Mouse (Mus musculus) left cerebral cortex, postnatal 36 days (tissue): ENCODE measurements around the gene Olfr1197. TPM values are rescaled to one million over a fixed set of nuclear protein-coding genes. Genes with fewer than 3 reads are reported as not detected.

Source experiments
- DNase-seq, 2 experiments: peaks; one replicate each; pipeline ENCODE4 v3.0.0; 2021 to 2022; ENCODE audit warnings: low spot score in 2 of 2, mixed read lengths in 1 of 2
- intact Hi-C: fragments of 180-260 bp; cut with DNase I; formaldehyde crosslinking; loops from one replicate; pipeline ENCODE4 v1.15.1; 2025
- total RNA-seq, 2 experiments: library from RNA; stranded (reverse); gene quantifications; 2 replicates each; pipeline ENCODE4 v1.2.3; 2021

Olfr1197 gene
- total RNA-seq, result not detected

- intact Hi-C loops, result no loop called here
- no peak for DNase-seq
These were observed at the start of gene Olfr1197 for GRCm38 (mm10) chr2:88732266-88732665. Olfr1197 (minus strand) TSS chr2:88732366.

- DNase-seq, result no peak
- intact Hi-C loops, result no loop called here
These were observed 38.2 kb upstream of the Olfr1197 start, which contains the start of gene Olfr1200 for GRCm38 (mm10) chr2:88770388-88770787. Olfr1200 (minus strand) TSS chr2:88770488.

- no peak for DNase-seq
- intact Hi-C loops, result no loop called here
These were observed 28.2 kb upstream of the Olfr1197 start, which contains the start of gene Olfr1199 for GRCm38 (mm10) chr2:88760369-88760768. Olfr1199 (minus strand) TSS chr2:88760469.

GRCm38 (mm10) chr2:88751270-88751669 is 19.1 kb upstream of the Olfr1197 start, which contains the start of gene Olfr1198:
Olfr1198 (minus strand) TSS chr2:88751370.
- intact Hi-C loops, result no loop called here
- no peak for DNase-seq

GRCm38 (mm10) chr2:88743379-88743778 is 11.2 kb upstream of the Olfr1197 start:
- no peak for DNase-seq
- intact Hi-C loops, result no loop called here

GRCm38 (mm10) chr2:88704497-88704896 is 27.7 kb downstream of the Olfr1197 start, which contains the start of gene Olfr1196:
Olfr1196 (minus strand) TSS chr2:88704597.
- DNase-seq, result no peak
- intact Hi-C loops, result no loop called here

GRCm38 (mm10) chr2:88689087-88689486 is 43.1 kb downstream of the Olfr1197 start, which contains the start of gene Olfr1195:
Olfr1195 (minus strand) TSS chr2:88689187.
- intact Hi-C loops, result no loop called here

More at GRCm38 (mm10) chr2:88689087-88689486, 43.1 kb downstream of the Olfr1197 start, which contains the start of gene Olfr1195:
- no peak for DNase-seq

Other genes starting within 250 kb of the Olfr1197 start
- not detected for gene Olfr1184, start 248.8 kb downstream of the Olfr1197 start, total RNA-seq
- not detected for gene Olfr1185-ps1, start 239.0 kb downstream of the Olfr1197 start, total RNA-seq
- not detected for gene Olfr1186, start 213.8 kb downstream of the Olfr1197 start, total RNA-seq
- not detected for gene Olfr1188, start 175.4 kb downstream of the Olfr1197 start, total RNA-seq
- gene Olfr1189, start 145.9 kb downstream of the Olfr1197 start, total RNA-seq, result not detected
- gene Olfr1191-ps1, start 91.8 kb downstream of the Olfr1197 start, total RNA-seq, result under 1 TPM in 1 of 2 experiments, not detected in 1; 0.05 TPM
- gene Olfr1192-ps1, start 83.9 kb downstream of the Olfr1197 start, total RNA-seq, result not detected
- not detected for gene Olfr1193, start 56.7 kb downstream of the Olfr1197 start, total RNA-seq
- not detected for gene Olfr1195, start 43.2 kb downstream of the Olfr1197 start, total RNA-seq
- not detected for gene Olfr1196, start 27.8 kb downstream of the Olfr1197 start, total RNA-seq
- not detected for gene Olfr1198, start 19.0 kb upstream of the Olfr1197 start, total RNA-seq
- gene Olfr1199, start 28.1 kb upstream of the Olfr1197 start, total RNA-seq, result not detected
- not detected for gene Olfr1200, start 38.1 kb upstream of the Olfr1197 start, total RNA-seq
- gene Olfr1201, start 60.7 kb upstream of the Olfr1197 start, total RNA-seq, result not detected
- not detected for gene Olfr1202, start 82.1 kb upstream of the Olfr1197 start, total RNA-seq
- gene Olfr1205, start 97.4 kb upstream of the Olfr1197 start, total RNA-seq, result not detected
- not detected for gene Olfr1204, start 116.9 kb upstream of the Olfr1197 start, total RNA-seq
- gene Olfr1206, start 130.9 kb upstream of the Olfr1197 start, total RNA-seq, result not detected
- not detected for gene Olfr1208, start 169.9 kb upstream of the Olfr1197 start, total RNA-seq
- not detected for gene Olfr1209, start 182.8 kb upstream of the Olfr1197 start, total RNA-seq
- not detected for gene Olfr1211, start 205.7 kb upstream of the Olfr1197 start, total RNA-seq
- not detected for gene Olfr1212, start 221.6 kb upstream of the Olfr1197 start, total RNA-seq
- not detected for gene Gm13762, start 247.9 kb upstream of the Olfr1197 start, total RNA-seq